8 mouse cellular contexts compared by ENCODE assay signal in the genomic region with DNA sequence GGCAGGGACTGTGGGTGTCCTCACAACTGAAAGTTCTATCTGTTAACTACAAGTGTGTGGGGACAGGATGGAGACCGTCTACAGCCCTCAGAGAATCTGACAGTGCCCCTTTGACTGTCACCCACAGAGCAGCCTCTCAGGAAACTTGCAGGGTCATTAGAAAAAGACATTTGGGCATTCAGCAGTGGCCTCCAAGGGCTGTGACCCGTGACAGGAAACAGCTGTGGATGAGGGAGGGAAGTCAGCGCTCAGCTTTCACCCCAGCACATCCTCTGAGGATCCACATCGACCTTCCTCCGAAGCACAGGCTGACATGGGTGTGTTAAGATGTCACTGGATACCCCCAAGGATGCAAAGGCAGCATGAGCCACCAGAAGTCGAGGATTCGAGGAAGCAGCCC.
A peak's percentile ranks its signal among the peaks of the same experiment; 100 is the strongest.
DNase-seq lines count a peak whose midpoint lies in the region; ATAC-seq lines count a peak whose summit lies in the region.

No protein-coding gene starts in this region.

- peaks cover 48% of the 10 kb centered on the region for H3K27me3 ChIP-seq in midbrain, embryonic 12.5 days
- no peaks in the 10 kb centered on the region for H3K27me3 ChIP-seq in midbrain, embryonic 14.5 days (ENCODE audit: control insufficient read depth, insufficient read depth, low read length)

- H3K4me2 ChIP-seq in midbrain, embryonic 12.5 days (replicated peaks), result no peak overlapping the region
- no peak overlapping the region for H3K4me2 ChIP-seq in midbrain, embryonic 14.5 days (ENCODE audit: low read length)

- H3K4me3 ChIP-seq in midbrain, embryonic 12.5 days, result no peak overlapping the region
- H3K4me3 ChIP-seq in midbrain, embryonic 14.5 days (replicated peaks; ENCODE audit: low read depth, low read length), result no peak overlapping the region

- H3K36me3 ChIP-seq in midbrain, embryonic 12.5 days, result no peaks in the 10 kb centered on the region
- no peaks in the 10 kb centered on the region for H3K36me3 ChIP-seq in midbrain, embryonic 14.5 days (ENCODE audit: control insufficient read depth, insufficient read depth, low read length)

- no peak overlapping the region for H3K27ac ChIP-seq in midbrain, embryonic 12.5 days (replicated peaks)
- H3K27ac ChIP-seq in midbrain, embryonic 14.5 days (replicated peaks; ENCODE audit: low read depth, low read length), result no peak overlapping the region

- WGBS in midbrain, embryonic 12.5 days, result 33% methylated on average over 7 of the region's 7 CpGs
- 23% methylated on average over 7 of the region's 7 CpGs for WGBS in midbrain, embryonic 14.5 days

- no peaks in the 10 kb centered on the region for H3K9me3 ChIP-seq in midbrain, embryonic 12.5 days
- H3K9me3 ChIP-seq in midbrain, embryonic 14.5 days (ENCODE audit: control insufficient read depth, low read length), result no peaks in the 10 kb centered on the region

- peak overlapping the region; percentile 15; the same call in 1 of the 2 replicates for H3K9ac ChIP-seq in midbrain, embryonic 12.5 days (replicated peaks)
- H3K9ac ChIP-seq in midbrain, embryonic 14.5 days (replicated peaks; ENCODE audit: low read length), result no peak overlapping the region; the same call in 1 of the 2 replicates

- H3K4me1 ChIP-seq in midbrain, embryonic 12.5 days, result peaks cover 29% of the 10 kb centered on the region
- H3K4me1 ChIP-seq in midbrain, embryonic 14.5 days (ENCODE audit: control insufficient read depth, insufficient read depth, low read length), result peaks cover 8% of the 10 kb centered on the region

- DNase-seq in adrenal gland, adult 2 months, result peak; percentile 47
- no peak for DNase-seq in adrenal gland, adult 18-20 months (ENCODE audit: low spot score in 2 of 2)
- no peak for DNase-seq in midbrain, embryonic 14.5 days
- DNase-seq in kidney, postnatal 25 days, result peak; percentile 66 to 82
- DNase-seq in thymus, postnatal 0 days (ENCODE audit: low spot score), result peak; percentile 54
- no peak for DNase-seq in ovary, postnatal 14 days (ENCODE audit: low spot score)
- DNase-seq in urinary bladder, postnatal 36 days (ENCODE audit: low spot score in 2 of 2), result no peak

- no peak for ATAC-seq in midbrain, embryonic 12.5 days (ENCODE audit: low FRiP score, low read depth)
- ATAC-seq in midbrain, embryonic 14.5 days (ENCODE audit: low FRiP score, low TSS enrichment), result no peak

Comparison
In these comparisons a context has a peak if more than half of its experiments do, and no peak if none do; other contexts are left out.
1. DNase-seq: peak in adrenal gland, adult 2 months (single experiment), kidney, postnatal 25 days (2 of 2) and thymus, postnatal 0 days (single experiment); none in adrenal gland, adult 18-20 months (0 of 2), midbrain, embryonic 14.5 days (single experiment), ovary, postnatal 14 days (single experiment) and urinary bladder, postnatal 36 days (0 of 2).